Mouse (Mus musculus) embryonic fibroblast, embryonic 13.5 days (primary cell): ENCODE results near the gene Gdi2.

Source experiments
- CTCF ChIP-seq: IDR thresholded peaks from 2 replicates; pipeline ENCODE4 v1.5.1; 2011; ENCODE audit warnings: mild to moderate bottlenecking, control low read depth, low read length, moderate library complexity, borderline replicate concordance; ENCODE audit not compliant: insufficient read depth
- POLR2A ChIP-seq: IDR thresholded peaks from 2 replicates; pipeline ENCODE4 v1.6.1; 2011; ENCODE audit warnings: low read depth, mild to moderate bottlenecking, control low read depth, low read length, moderate library complexity

DNA sequence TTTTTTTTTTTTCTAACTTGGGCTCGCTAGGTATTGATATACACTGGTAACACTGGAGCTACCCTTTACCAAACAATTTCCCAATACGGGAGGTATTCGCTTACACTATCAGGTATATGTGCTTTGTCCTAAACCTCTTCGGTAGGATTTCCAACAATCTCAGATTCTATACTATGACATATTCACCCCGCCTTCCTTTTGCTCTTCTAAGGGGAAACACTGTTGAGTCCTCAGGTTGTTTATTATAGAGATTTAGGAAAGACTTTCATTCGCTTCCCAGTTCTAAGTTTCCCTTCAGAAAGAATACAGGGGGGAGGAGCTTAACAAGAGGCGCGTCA is 71.9 kb downstream of the Gdi2 start:
- TF ChIP-seq POLR2A: no peak
- TF ChIP-seq CTCF: no peak
